Mouse (Mus musculus): Measurements from ENCODE around the gene Phgdh.

GRCm38 (mm10) chr3:98389305-98389704 lies 49.5 kb upstream of the Phgdh start:
- no peak for TF ChIP-seq POLR2A (IDR thresholded peaks at IDR 0.05; ENCODE audit: insufficient read depth, low read length)
- no peak for TF ChIP-seq CTCF (IDR thresholded peaks at IDR 0.05; ENCODE audit: low read depth, low read length)
- no peak for TF ChIP-seq EP300 (IDR thresholded peaks at IDR 0.05; ENCODE audit: insufficient read depth, low read depth, low read length)

Data from ES-Bruce4 (cell line).